Mouse (Mus musculus) ES-Bruce4 (cell line): ENCODE measurements around the gene Lrch4. TPM values are rescaled to one million over a fixed set of nuclear protein-coding genes. Genes with fewer than 3 reads are reported as not detected.

ENCODE experiments used
- H3K27ac ChIP-seq: 2 replicates; pipeline ENCODE4 v1.5.1; 2012; ENCODE audit warnings: low read length, inconsistent platforms; ENCODE audit not compliant: insufficient read depth
- H3K27me3 ChIP-seq: 2 replicates; pipeline ENCODE4 v1.6.1; 2012; ENCODE audit warnings: mild to moderate bottlenecking, low read length, inconsistent platforms; ENCODE audit not compliant: control insufficient read depth, poor library complexity, insufficient read depth, severe bottlenecking
- H3K36me3 ChIP-seq: 2 replicates; pipeline ENCODE4 v1.6.1; 2012; ENCODE audit warnings: inconsistent platforms, mild to moderate bottlenecking, low read length, moderate library complexity; ENCODE audit not compliant: control insufficient read depth, poor library complexity, insufficient read depth, severe bottlenecking
- H3K4me1 ChIP-seq: one replicate; pipeline ENCODE4 v1.8.1; 2011; ENCODE audit warnings: low read length; ENCODE audit not compliant: control insufficient read depth, insufficient read depth
- H3K4me3 ChIP-seq: 2 replicates; pipeline ENCODE4 v1.5.1; 2011; ENCODE audit warnings: low read depth, mild to moderate bottlenecking, low read length
- H3K9ac ChIP-seq: 2 replicates; pipeline ENCODE4 v1.6.1; 2012; ENCODE audit warnings: low read depth, mild to moderate bottlenecking, inconsistent platforms; ENCODE audit not compliant: poor library complexity, severe bottlenecking
- H3K9me3 ChIP-seq: replicated peaks from 2 replicates; pipeline ENCODE4 v1.6.1; 2012; ENCODE audit warnings: mild to moderate bottlenecking, low read length, inconsistent platforms; ENCODE audit not compliant: control insufficient read depth, poor library complexity, insufficient read depth, severe bottlenecking
- CTCF ChIP-seq: IDR thresholded peaks from one replicate; pipeline ENCODE4 v1.8.1; 2011; ENCODE audit warnings: low read depth, low read length
- EP300 ChIP-seq: IDR thresholded peaks from 2 replicates; pipeline ENCODE4 v1.6.1; 2011; ENCODE audit warnings: low read depth, low read length; ENCODE audit not compliant: insufficient read depth
- POLR2A ChIP-seq: IDR thresholded peaks from one replicate; pipeline ENCODE4 v1.8.1; 2011; ENCODE audit warnings: low read length; ENCODE audit not compliant: insufficient read depth
- polyA plus RNA-seq: library from polyadenylated mRNA; stranded (reverse); fragments of >200 nt; gene quantifications from 2 replicates; pipeline ENCODE4 v1.2.4, GENCODE M21; 2011; ENCODE audit warnings: low read depth; ENCODE audit not compliant: missing spikeins, insufficient read depth, insufficient read length

The Lrch4 gene
- polyA plus RNA-seq, 1 experiment, result 25.1 TPM

DNA sequence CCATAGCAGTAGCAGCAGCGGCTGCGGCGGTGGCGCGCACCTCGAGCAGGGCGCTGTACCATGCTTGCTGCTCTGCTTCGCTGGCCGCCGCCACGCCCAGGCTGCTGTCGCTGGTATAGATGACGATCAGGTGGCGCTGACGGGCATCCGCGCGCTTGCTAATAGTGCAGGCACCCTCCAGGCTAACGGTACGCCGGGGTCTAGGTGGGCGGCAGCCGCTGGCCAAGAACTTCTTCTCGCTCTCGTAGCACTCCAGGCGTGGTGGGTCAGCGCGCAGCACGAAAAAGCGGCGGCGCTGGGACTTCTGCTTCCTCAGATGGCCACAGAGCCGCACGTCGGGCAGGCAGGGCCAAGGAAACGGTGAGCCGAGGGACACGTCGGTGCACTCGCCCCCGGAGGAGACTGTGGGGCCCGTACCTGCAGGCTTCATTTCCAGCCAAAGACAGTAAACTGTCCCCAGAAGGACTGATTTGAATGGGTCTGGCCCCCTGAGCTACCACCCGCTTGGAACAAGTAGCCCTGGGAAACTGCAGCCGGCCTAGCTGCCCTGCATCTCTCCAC is 16.2 kb downstream of the Lrch4 start:
- Histone ChIP-seq H3K27me3 (no peaks in the 10 kb centered on the region), H3K9ac (peak overlapping the region; percentile 35), H3K9me3 (no peaks in the 10 kb centered on the region), H3K27ac (no peak overlapping the region), H3K36me3 (peaks cover 1% of the 10 kb centered on the region; the same call in 1 of the 2 replicates), H3K4me3 (peak overlapping the region; percentile 41), H3K4me1 (no peaks in the 10 kb centered on the region)
- TF ChIP-seq EP300 (no peak), CTCF (no peak), POLR2A (no peak)

DNA sequence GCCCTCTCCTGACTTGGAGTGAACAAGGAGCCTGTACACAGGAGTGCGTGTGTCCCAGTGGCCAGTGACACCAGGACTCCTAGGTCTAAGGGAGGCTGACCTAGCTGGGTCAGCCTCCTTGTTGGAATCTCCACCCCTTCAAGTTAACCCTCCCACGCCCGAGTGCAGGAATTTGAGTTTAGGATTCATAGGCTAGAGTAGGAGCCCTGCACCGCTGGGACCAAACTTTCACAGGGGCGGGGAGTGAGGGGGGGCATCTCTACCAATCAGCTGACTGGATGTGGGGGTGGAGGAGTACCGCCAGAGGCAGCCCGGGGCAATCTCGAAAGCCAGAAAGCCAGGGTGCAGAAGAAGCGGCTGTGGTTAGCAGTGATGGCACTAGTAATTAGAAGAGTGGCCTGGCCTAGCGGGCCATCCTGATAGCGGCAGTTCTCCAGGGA is 16.8 kb downstream of the Lrch4 start, which contains the start of gene Irs3:
Gene Irs3, minus strand, starts transcription at position 63 of the 440 bp plus-strand sequence.
- H3K4me3 ChIP-seq, result peak within 1 kb of the TSS; percentile 41
- H3K27ac ChIP-seq, result no peak within 1 kb of the TSS
- TF ChIP-seq EP300, result no peak
- no peak for TF ChIP-seq CTCF
- no peak for TF ChIP-seq POLR2A
- H3K4me1 ChIP-seq, result no peaks in the 10 kb centered on the region
- no peaks in the 10 kb centered on the region for H3K27me3 ChIP-seq
- H3K36me3 ChIP-seq, result no peaks in the 10 kb centered on the region
- peak within 1 kb of the TSS; percentile 35 for H3K9ac ChIP-seq
- no peaks in the 10 kb centered on the region for H3K9me3 ChIP-seq

DNA sequence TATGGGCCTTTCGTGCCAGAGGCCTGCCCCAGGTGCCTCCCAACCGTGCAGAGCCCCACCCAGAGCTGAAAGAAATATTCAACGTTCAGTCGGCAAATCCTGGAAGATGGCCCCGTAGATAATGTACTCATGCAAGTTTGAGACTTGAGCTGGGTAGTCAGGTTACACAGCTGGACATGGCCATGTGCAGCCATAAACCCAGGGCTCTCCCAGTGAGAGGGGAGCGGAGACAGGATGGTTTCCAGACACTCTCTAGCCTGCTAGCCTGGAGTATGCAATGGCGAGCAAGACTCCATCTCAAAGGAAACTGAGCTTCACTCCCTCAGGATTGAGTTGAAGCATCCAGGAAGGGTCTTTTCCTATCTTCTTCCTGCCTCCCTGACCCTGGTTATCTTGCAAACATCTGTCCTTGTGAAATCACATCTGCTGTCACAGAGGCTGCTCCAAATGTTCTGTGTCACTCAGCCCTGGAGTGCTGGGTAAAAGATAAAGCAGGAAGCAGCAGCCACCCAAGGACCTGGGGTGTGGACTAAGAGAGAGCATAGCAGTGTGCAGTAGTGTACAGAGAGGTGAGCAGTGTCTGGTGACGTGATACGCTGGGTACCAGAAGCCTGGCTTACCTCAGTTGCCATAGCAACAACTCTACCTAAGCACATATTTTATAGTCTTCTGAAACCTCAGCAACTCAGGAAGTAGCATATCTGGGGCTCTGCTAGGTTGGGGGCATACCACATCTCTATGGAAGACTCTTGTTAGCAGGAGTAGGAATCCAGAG is 19.1 kb downstream of the Lrch4 start:
- H3K36me3 ChIP-seq, result peaks cover 4% of the 10 kb centered on the region; the same call in 1 of the 2 replicates
- H3K27me3 ChIP-seq, result no peaks in the 10 kb centered on the region
- TF ChIP-seq CTCF (no peak), EP300 (no peak), POLR2A (no peak)
- no peak overlapping the region for H3K4me3 ChIP-seq
- H3K9ac ChIP-seq, result no peak overlapping the region
- no peak overlapping the region for H3K27ac ChIP-seq
- no peaks in the 10 kb centered on the region for H3K9me3 ChIP-seq
- H3K4me1 ChIP-seq, result no peaks in the 10 kb centered on the region

DNA sequence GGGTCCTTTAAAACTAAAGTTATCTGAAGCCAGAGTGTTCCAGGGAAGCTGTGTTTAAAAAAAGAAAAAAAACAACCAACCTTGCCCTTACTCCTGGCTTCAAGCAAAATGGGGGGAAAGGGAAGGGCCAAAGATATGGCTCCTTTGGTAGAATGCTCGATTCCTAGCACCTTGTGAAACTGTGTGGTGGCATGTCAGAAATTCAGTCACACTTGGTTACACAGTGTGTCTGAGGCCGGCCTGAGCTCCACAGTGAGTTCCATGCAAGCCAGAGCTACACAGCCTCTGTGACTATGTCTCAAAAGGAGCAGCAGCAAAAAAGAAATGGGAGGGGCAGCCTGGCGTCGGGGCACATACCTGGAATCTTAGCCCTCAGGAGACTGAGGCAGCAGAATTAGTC is 20.3 kb downstream of the Lrch4 start:
- H3K27ac ChIP-seq, result peak overlapping the region; percentile 22; the same call in 1 of the 2 replicates
- no peak overlapping the region for H3K4me3 ChIP-seq
- TF ChIP-seq EP300 (no peak), CTCF (no peak), POLR2A (no peak)
- H3K4me1 ChIP-seq, result no peaks in the 10 kb centered on the region
- H3K9ac ChIP-seq, result 0 out of 2 replicates have a peak overlapping the region, but pooled peaks have one; percentile 34
- no peaks in the 10 kb centered on the region for H3K27me3 ChIP-seq
- H3K36me3 ChIP-seq, result peaks cover 4% of the 10 kb centered on the region; the same call in 1 of the 2 replicates
- H3K9me3 ChIP-seq, result no peaks in the 10 kb centered on the region

DNA sequence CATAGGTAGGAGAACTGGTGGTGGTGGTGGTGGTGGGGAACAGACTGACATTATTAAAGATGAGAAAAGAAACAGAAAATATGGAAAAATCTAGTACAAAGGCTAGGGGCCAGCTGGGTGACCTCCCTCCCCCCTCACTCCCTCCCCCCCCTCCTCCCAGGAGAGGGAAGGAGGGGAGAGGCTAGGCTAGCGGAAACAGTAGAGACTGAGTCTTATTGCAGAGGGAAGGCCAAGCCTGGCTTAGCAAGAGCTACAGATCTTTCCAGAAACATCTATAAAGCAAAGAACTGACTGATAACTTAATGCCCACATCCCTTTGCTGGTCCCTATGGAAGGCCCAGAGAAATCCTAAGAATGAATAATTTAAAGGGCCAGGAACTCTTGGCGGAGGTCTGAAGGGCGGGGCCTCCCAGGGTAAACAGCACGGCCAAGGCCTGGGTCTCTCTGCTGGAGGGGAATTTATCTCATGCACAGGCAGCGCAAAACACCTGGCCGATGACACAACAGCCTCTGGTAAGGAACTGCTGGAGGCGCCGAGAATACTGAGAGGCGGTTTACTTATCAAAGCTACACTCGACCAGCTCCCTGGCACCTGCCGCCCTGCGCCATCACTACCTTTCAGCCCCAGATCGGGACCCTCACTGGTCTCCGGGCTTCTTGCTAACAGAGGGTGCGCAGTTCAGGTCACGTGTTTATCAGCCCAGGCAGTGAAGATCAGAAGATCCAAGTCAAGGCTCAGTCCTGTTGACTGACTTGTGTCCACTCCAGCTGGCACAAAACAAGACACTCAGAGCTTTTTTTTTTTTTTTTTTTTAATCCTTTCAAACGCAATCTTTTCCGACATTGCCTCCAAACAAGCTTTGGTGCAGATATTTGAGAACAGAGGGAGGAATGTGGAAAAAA is 21.0 kb downstream of the Lrch4 start:
- TF ChIP-seq CTCF (no peak), POLR2A (no peak), EP300 (no peak)
- Histone ChIP-seq H3K27me3 (no peaks in the 10 kb centered on the region), H3K36me3 (peaks cover 4% of the 10 kb centered on the region; the same call in 1 of the 2 replicates), H3K9me3 (no peaks in the 10 kb centered on the region), H3K4me3 (peak overlapping the region; percentile 51), H3K9ac (peak overlapping the region; percentile 34; the same call in 1 of the 2 replicates), H3K4me1 (no peaks in the 10 kb centered on the region), H3K27ac (peak overlapping the region; percentile 25)
